8 mouse cellular contexts compared by ENCODE assay signal in genomic region chr3:90509747-90510123, GRCm38 (mm10). TPM values are rescaled to one million over a fixed set of nuclear protein-coding genes. Genes with fewer than 3 reads are reported as not detected.
DNase-seq lines count a peak whose midpoint lies in the region; ATAC-seq and TF ChIP-seq lines count a peak whose summit lies in the region.

No protein-coding gene starts in this region.

- H3K4me3 ChIP-seq in lung, embryonic 14.5 days (ENCODE audit: low read depth, low read length), result peak overlapping the region; percentile 89
- H3K4me3 ChIP-seq in embryonic facial prominence, embryonic 15.5 days (replicated peaks), result peak overlapping the region; percentile 98
- H3K4me3 ChIP-seq in limb, embryonic 11.5 days (ENCODE audit: low read depth, low read length), result peak overlapping the region; percentile 94
- peak overlapping the region; percentile 99; the same call in 1 of the 2 replicates for H3K4me3 ChIP-seq in olfactory bulb, adult 2 months (ENCODE audit: insufficient read depth, low read depth, low read length)

- H3K4me2 ChIP-seq in lung, embryonic 14.5 days, result peak overlapping the region; percentile 46
- H3K4me2 ChIP-seq in embryonic facial prominence, embryonic 15.5 days (replicated peaks), result peak overlapping the region; percentile 49
- H3K4me2 ChIP-seq in limb, embryonic 11.5 days (ENCODE audit: low read depth, severe bottlenecking), result peak overlapping the region; percentile 22; the same call in 1 of the 2 replicates

- H3K9ac ChIP-seq in lung, embryonic 14.5 days, result no peak overlapping the region
- no peak overlapping the region for H3K9ac ChIP-seq in embryonic facial prominence, embryonic 15.5 days
- no peak overlapping the region for H3K9ac ChIP-seq in limb, embryonic 11.5 days (ENCODE audit: low read length)

- no peak for TF ChIP-seq CTCF in lung, embryonic 14.5 days (IDR thresholded peaks at IDR 0.05; ENCODE audit: low read depth)
- no peak for TF ChIP-seq CTCF in olfactory bulb, adult 2 months (IDR thresholded peaks at IDR 0.05; ENCODE audit: insufficient read depth, low read depth, low read length)

- 0 out of 2 replicates have a peak, but pooled peaks have one; percentile 0 for ATAC-seq in lung, embryonic 14.5 days (ENCODE audit: insufficient read depth)
- no peak for ATAC-seq in embryonic facial prominence, embryonic 15.5 days (ENCODE audit: insufficient number of reproducible peaks, low FRiP score, low TSS enrichment, low read depth)
- ATAC-seq in limb, embryonic 11.5 days (ENCODE audit: insufficient number of reproducible peaks, low FRiP score, low TSS enrichment, low read depth), result peak; percentile 33; the same call in 1 of the 2 replicates

- 16% methylated on average over 2 of the region's 2 CpGs for WGBS in lung, embryonic 14.5 days
- 27% methylated on average over 2 of the region's 2 CpGs for WGBS in embryonic facial prominence, embryonic 15.5 days
- 31% methylated on average over 2 of the region's 2 CpGs for WGBS in limb, embryonic 11.5 days
- 8% methylated on average over 2 of the region's 2 CpGs for WGBS in olfactory bulb, adult 2 months

- DNase-seq in lung, embryonic 14.5 days, result no peak
- DNase-seq in lung, postnatal 14 days, result no peak
- DNase-seq in limb, embryonic 11.5 days (ENCODE audit: low spot score), result no peak
- no peak for DNase-seq in layer of hippocampus, adult 9-10 months (ENCODE audit: low spot score)
- DNase-seq in right cerebral cortex, postnatal 10 days (ENCODE audit: low spot score in 2 of 2), result no peak
- no peak for DNase-seq in embryo, embryonic 9.5 days (ENCODE audit: extremely low spot score)

- H3K27me3 ChIP-seq in lung, embryonic 14.5 days (ENCODE audit: insufficient read depth, low read length), result no peaks in the 10 kb centered on the region; the same call in 1 of the 2 replicates
- H3K27me3 ChIP-seq in embryonic facial prominence, embryonic 15.5 days, result no peaks in the 10 kb centered on the region
- H3K27me3 ChIP-seq in limb, embryonic 11.5 days (ENCODE audit: control insufficient read depth, insufficient read depth, low read length), result peaks cover 5% of the 10 kb centered on the region; the same call in 1 of the 2 replicates

- H3K9me3 ChIP-seq in lung, embryonic 14.5 days (ENCODE audit: low read depth, low read length), result no peaks in the 10 kb centered on the region
- no peaks in the 10 kb centered on the region for H3K9me3 ChIP-seq in embryonic facial prominence, embryonic 15.5 days (replicated peaks)
- no peaks in the 10 kb centered on the region for H3K9me3 ChIP-seq in limb, embryonic 11.5 days (ENCODE audit: control insufficient read depth, low read length)

- peak overlapping the region; percentile 25; the same call in 1 of the 2 replicates for H3K27ac ChIP-seq in lung, embryonic 14.5 days (ENCODE audit: low read depth)
- H3K27ac ChIP-seq in embryonic facial prominence, embryonic 15.5 days (replicated peaks), result peak overlapping the region; percentile 94
- H3K27ac ChIP-seq in limb, embryonic 11.5 days (replicated peaks; ENCODE audit: low read depth, low read length), result no peak overlapping the region
- H3K27ac ChIP-seq in olfactory bulb, adult 2 months (ENCODE audit: insufficient read depth, low read depth, low read length), result peak overlapping the region; percentile 56; the same call in 1 of the 2 replicates

- TF ChIP-seq POLR2A in olfactory bulb, adult 2 months (IDR thresholded peaks at IDR 0.05; ENCODE audit: insufficient read depth, low read depth, low read length), result no peak

- H3K36me3 ChIP-seq in lung, embryonic 14.5 days (ENCODE audit: insufficient read depth), result peaks cover 31% of the 10 kb centered on the region
- peaks cover 25% of the 10 kb centered on the region for H3K36me3 ChIP-seq in embryonic facial prominence, embryonic 15.5 days
- H3K36me3 ChIP-seq in limb, embryonic 11.5 days (ENCODE audit: control insufficient read depth, insufficient read depth, low read length), result peaks cover 15% of the 10 kb centered on the region; the same call in 1 of the 2 replicates

- H3K4me1 ChIP-seq in lung, embryonic 14.5 days (ENCODE audit: insufficient read depth), result peaks cover 10% of the 10 kb centered on the region
- peaks cover 26% of the 10 kb centered on the region for H3K4me1 ChIP-seq in embryonic facial prominence, embryonic 15.5 days
- peaks cover 13% of the 10 kb centered on the region for H3K4me1 ChIP-seq in limb, embryonic 11.5 days (ENCODE audit: control insufficient read depth, insufficient read depth, low read length)
- H3K4me1 ChIP-seq in olfactory bulb, adult 2 months (ENCODE audit: control insufficient read depth, insufficient read depth, low read length), result peaks cover 14% of the 10 kb centered on the region

RNA-seq across cellular contexts. Expression of gene Chtop, which starts 0.4 kb away (rescaled TPM):
- 103 and 109 TPM in 2 replicates for polyA plus RNA-seq in lung, embryonic 14.5 days (2014; fragmentation: Nextera tagmentation; extraction: Ambion mirVana)
- 155 and 159 TPM in 2 replicates for polyA plus RNA-seq in embryonic facial prominence, embryonic 15.5 days (2015; fragmentation: Nextera tagmentation; extraction: Ambion mirVana)
- polyA plus RNA-seq in limb, embryonic 11.5 days (2014; fragmentation: Nextera tagmentation; extraction: Ambion mirVana), result 125 and 129 TPM in 2 replicates
- polyA plus RNA-seq in olfactory bulb, adult 2 months (2012; ENCODE audit: insufficient read depth, insufficient read length, low replicate concordance, missing spikeins), result 401 TPM in 1 of 2 replicates, not detected in the other

RNA-seq across cellular contexts. Expression of gene S100a1, which starts 4.5 kb away (rescaled TPM):
- polyA plus RNA-seq in lung, embryonic 14.5 days (2014; fragmentation: Nextera tagmentation; extraction: Ambion mirVana), result 28.0 and 33.9 TPM in 2 replicates
- polyA plus RNA-seq in embryonic facial prominence, embryonic 15.5 days (2015; fragmentation: Nextera tagmentation; extraction: Ambion mirVana), result 52.3 and 63.7 TPM in 2 replicates
- 4.6 and 7.3 TPM in 2 replicates for polyA plus RNA-seq in limb, embryonic 11.5 days (2014; fragmentation: Nextera tagmentation; extraction: Ambion mirVana)
- polyA plus RNA-seq in olfactory bulb, adult 2 months (2012; ENCODE audit: insufficient read depth, insufficient read length, low replicate concordance, missing spikeins), result not detected in 2 replicates

RNA-seq across cellular contexts. Expression of gene S100a13, which starts 4.5 kb away (rescaled TPM):
- polyA plus RNA-seq in lung, embryonic 14.5 days (2014; fragmentation: Nextera tagmentation; extraction: Ambion mirVana), result 27.3 and 32.2 TPM in 2 replicates
- polyA plus RNA-seq in embryonic facial prominence, embryonic 15.5 days (2015; fragmentation: Nextera tagmentation; extraction: Ambion mirVana), result 45.9 and 51.8 TPM in 2 replicates
- 11.8 and 12.6 TPM in 2 replicates for polyA plus RNA-seq in limb, embryonic 11.5 days (2014; fragmentation: Nextera tagmentation; extraction: Ambion mirVana)
- polyA plus RNA-seq in olfactory bulb, adult 2 months (2012; ENCODE audit: insufficient read depth, insufficient read length, low replicate concordance, missing spikeins), result not detected in 2 replicates

RNA-seq across cellular contexts. Expression of gene S100a14, which starts 16.9 kb away (rescaled TPM):
- polyA plus RNA-seq in lung, embryonic 14.5 days (2014; fragmentation: Nextera tagmentation; extraction: Ambion mirVana), result 1.2 and 1.6 TPM in 2 replicates
- polyA plus RNA-seq in embryonic facial prominence, embryonic 15.5 days (2015; fragmentation: Nextera tagmentation; extraction: Ambion mirVana), result 134 and 141 TPM in 2 replicates
- polyA plus RNA-seq in limb, embryonic 11.5 days (2014; fragmentation: Nextera tagmentation; extraction: Ambion mirVana), result not detected in 2 replicates
- not detected in 2 replicates for polyA plus RNA-seq in olfactory bulb, adult 2 months (2012; ENCODE audit: insufficient read depth, insufficient read length, low replicate concordance, missing spikeins)

RNA-seq across cellular contexts. Expression of gene Snapin, which starts 18.9 kb away (rescaled TPM):
- polyA plus RNA-seq in lung, embryonic 14.5 days (2014; fragmentation: Nextera tagmentation; extraction: Ambion mirVana), result 68.0 and 74.7 TPM in 2 replicates
- polyA plus RNA-seq in embryonic facial prominence, embryonic 15.5 days (2015; fragmentation: Nextera tagmentation; extraction: Ambion mirVana), result 95.4 and 104 TPM in 2 replicates
- 60.5 and 63.6 TPM in 2 replicates for polyA plus RNA-seq in limb, embryonic 11.5 days (2014; fragmentation: Nextera tagmentation; extraction: Ambion mirVana)
- polyA plus RNA-seq in olfactory bulb, adult 2 months (2012; ENCODE audit: insufficient read depth, insufficient read length, low replicate concordance, missing spikeins), result not detected in 2 replicates
